Mouse (Mus musculus) monocyte, adult 2 months (primary cell): ENCODE measurements at regions not wholly inside any gene's neighbourhood (a gene's known extent, or its start where the extent isn't known, plus 50 kb on each side); places are given as distances from the start of the nearest gene placed in this dataset.

Experiments
- DNase-seq, 2 experiments: peaks; one replicate each; pipeline ENCODE4 v3.0.0; 2022; ENCODE audit warnings: low spot score in 2 of 2, low read depth in 1 of 2

DNA sequence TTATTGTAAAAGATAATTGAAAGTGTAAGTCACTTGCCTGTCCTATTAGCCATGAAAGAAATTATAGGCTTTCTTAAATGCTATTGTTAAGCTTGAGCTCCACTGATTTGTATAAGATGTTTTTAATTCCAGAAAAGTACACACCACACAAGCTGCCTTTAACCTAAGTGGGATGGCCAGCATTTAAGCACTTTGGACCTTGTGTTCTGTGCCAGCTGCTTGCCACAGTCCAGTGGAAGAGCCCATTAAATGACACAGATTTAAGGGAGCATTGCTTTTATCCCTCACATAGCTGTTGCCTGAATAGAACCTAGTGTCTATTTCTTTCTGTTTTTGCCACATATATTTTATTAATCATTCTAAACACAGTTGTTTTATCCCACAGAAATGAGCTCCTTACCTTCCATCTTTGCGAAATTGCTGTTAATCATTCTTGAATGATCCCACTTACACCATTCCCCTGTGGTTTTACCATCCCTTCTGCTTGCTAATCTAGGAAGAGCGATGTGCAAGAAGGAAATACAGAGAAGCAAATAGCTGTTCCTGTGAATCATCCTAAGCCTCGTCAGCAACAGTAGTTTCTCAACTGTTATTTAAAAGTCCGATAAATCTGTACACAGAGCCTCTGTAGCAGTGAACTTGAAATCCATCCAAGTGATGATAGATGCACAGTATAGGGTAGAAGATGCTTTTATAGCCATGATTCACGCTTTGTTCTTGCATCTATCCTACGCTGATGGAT lies 57.9 kb upstream of the Samsn1 start:
- no peak for DNase-seq

GRCm38 (mm10) chr16:76078219-76078618 lies 56.1 kb upstream of the Samsn1 start:
- no peak for DNase-seq

DNA sequence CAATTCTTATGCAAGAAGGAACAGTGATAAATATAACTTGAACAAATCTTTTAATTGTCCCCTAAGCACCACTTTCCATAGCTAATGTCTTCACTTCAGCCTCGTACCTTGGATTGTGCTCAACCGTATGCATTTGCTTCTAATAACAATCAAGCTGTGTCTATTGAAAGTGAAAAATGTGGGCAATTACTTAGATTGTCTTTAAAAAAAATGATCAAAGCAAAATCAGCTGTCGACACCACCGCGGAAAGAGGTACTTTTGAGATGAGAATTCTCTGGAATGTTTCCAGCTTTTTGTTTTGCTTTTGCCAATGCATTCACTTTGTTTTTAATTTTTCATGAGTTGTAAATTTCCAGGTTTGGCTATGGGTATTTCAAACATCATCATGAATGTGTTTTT lies 54.1 kb upstream of the Samsn1 start:
- no peak for DNase-seq
